Mouse (Mus musculus): ENCODE measurements at regions not wholly inside any gene's neighbourhood (a gene's known extent, or its start where the extent isn't known, plus 50 kb on each side); places are given as distances from the start of the nearest gene placed in this dataset.

DNA sequence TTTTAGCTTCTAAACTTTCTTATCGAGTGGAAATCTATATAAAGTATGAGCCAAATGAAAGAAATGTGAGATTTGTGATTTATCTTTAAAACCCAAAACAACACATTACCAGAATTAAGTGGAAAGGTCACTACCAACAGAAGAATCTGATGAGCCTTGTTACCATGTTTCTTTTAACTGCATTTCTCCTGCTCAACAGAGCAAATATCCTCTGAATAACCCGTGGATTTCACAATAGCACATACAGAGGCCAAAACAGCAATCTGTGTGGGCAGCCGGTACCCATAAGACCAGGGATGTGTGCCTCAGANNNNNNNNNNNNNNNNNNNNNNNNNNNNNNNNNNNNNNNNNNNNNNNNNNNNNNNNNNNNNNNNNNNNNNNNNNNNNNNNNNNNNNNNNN is 85.3 kb downstream of the 4930444P10Rik start:
- no peak for DNase-seq (ENCODE audit: low read depth, low spot score)

DNA sequence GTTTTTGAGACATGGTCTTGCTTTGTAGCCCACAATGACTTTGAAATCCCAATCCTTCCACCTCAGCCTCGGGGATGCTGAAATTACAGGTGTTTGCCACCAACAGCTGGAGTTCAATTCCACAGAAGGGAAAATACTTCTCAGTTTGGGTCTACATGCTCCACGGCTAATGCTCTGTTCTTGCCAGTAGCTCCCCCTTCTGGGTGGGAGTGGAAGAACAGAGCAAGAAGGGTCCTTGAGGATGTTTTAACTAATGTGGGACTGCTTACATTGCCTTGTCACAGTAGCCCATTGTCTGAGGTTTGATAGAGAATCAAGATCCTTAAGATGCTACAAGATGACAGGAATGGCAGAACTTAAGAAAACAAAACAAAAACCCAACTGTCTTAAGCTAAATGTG is 86.2 kb downstream of the 4930444P10Rik start:
- DNase-seq (ENCODE audit: low read depth, low spot score) = peak; percentile 55

DNA sequence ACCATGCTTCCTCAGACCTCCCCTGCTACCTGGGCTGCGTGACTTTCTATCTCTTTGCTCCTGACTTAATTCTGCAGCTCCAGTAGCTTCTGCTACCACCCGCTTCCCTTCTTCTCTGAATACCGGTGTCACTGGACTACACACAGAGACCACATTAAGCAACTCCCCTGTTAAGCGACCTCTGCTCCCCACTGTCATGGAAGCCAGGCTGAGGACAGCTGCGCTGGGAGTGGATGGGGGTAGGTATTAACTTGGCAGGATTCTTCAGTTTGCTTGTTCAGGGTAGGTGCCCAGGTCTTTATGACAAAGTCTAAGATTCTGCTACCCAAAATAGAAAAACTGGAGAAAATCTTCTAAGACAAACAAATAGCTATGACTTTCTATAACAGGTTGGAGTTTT is 96.0 kb downstream of the 4930444P10Rik start:
- no peak for DNase-seq (ENCODE audit: low read depth, low spot score)

DNA sequence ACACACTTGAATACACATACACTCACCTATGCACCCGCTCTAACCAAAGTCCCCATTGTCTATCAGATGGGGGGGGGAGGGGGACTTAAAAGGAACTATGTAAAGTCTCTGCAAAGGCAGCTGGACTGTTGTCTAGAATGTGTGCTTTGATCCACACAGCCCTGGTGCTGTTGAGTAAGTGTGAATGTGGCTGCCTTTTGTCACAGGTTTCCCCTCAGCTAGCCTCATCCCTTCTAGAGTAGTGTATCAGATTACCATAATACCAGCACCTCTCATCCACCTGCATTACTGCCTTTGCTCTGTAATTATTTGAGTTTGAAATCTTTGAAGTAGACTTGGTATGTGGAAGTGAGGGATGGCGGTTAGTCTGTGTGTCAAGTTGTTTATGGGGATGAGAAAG is 96.8 kb downstream of the 4930444P10Rik start:
- no peak for DNase-seq (ENCODE audit: low read depth, low spot score)

DNA sequence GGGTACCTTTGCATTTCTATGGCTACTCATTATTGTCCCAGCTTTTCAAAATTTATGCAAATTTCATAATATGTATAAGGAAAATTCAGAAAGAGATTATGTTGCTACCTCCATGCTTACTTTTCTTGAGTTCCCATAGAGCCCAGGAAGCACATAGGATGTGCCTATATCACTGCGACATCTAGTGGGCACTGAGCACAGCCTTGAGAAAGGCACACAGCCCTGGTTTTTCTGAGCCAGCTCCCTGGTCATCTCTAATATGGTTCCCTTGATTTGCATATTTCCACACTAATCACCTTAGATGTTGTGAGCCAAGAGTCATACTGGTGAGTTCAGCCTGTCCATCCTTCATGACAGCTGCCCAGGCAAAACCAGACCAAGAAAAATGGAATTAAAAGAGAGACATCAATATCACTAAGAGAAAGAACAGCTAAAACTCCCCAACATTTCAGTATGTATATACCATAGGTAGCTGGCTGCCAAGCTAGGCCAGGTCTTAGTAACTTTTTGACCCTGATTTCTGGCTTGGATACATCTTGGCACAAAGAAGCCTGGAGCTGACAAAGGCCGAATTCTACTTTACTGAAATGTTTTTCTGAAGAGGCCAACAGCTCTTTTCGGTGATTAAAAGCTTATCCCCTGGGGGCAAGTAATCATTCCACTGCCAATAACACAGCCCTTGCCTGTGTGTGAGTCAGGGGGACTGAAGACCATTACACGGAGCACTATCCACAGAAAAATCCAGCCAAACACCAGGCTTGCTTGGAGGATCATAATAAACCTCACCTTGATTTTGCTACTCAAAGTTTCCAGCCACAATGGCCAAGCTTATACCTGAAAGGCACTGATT is 99.3 kb downstream of the 4930444P10Rik start:
- peak; percentile 33 for DNase-seq (ENCODE audit: low read depth, low spot score)

DNA sequence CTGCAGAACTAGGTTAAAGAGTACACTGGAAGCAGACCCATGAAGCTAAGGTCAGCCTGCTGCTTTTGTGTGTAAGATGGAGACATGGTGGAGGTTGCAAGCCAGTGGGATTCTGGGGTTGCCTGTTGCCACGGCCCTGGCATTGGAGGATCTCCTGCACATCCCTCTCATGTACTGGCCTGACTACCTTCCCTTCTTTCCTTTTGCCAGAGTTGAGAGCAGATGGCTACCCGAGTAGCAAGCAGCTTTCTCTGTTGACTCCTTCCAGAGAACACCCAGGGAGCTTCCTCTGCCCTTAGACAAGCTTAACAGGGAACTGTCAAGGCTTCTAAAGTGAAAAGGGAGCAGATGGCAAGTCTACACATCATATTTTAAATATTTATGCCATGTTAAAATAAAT is 102.1 kb downstream of the 4930444P10Rik start:
- DNase-seq (ENCODE audit: low read depth, low spot score) = no peak

DNA sequence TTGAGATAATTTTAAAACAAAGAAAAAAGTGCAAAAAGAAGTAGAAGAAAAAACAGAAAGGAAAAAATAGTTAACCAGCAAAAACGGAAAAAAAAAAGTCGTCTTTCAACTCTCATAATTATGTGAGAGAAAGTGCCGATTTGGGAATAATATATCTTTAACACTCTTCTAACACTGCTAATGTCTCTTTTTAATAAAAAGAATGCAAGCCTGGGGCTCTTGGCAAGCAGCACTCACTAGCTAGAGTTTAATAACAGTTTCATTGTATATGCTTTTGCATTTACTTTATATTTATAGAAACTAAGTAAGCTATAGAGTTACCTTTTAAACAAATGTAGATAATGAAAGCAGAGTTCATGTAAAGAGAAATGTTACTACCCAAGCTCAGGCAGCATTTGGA is 107.5 kb downstream of the 4930444P10Rik start:
- DNase-seq (ENCODE audit: low read depth, low spot score) = no peak

DNA sequence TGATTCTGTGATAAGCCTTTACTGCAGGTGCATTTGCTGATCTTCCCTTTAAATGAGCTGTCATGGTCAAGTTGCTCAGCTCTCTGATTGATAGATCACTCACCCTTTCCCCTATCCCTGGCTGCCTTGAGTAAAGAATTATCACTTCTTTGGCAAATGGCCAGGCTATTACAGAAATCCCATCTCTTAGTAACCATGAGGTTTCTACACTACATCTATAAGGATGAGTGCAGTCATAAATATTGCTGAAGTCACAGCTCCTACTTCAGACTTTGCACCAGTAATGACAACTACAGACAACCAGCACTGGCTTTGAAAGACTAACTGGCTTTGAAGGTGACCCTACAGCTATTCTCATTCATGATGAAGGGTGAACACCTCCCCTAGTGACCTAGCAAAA is 113.8 kb downstream of the 4930444P10Rik start:
- DNase-seq (ENCODE audit: low read depth, low spot score) = no peak

DNA sequence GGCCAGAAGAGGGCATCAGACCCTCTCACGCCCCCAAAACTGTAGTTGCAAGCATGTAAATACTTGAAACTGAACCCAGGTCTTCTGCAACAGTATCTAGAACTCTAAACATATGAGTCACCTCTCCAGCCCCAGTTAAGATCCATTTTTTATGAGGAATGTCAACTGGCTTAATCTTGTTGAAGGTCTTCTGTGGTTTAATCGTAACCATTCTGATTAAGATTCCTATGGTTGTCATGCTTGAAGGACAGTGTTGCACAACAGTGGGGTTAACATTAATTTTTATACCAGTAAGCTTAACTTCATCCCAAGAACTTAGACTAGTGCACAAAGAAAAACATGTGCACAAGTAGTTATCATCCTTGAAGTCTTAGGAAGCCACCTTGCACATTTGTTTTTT is 133.5 kb downstream of the 4930444P10Rik start:
- no peak for DNase-seq (ENCODE audit: low read depth, low spot score)

DNA sequence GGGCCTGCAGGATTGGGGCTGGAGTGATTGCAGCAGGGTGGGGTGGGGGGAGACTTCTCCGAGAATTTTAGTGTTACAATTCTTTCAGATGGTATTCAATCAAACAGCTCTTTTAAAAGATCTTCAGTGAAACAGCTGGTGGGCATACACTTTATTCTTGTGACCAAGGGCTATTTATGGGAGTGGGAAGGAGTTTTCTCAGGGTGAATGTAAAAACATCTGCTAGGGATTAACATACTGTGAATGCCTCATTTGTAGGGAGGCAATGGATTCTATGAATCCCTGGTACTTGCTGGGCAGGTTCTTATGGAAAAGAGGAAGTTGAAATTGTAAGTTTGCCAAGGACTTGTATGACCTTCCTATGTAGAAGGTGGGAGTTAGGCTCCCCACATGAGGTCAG is 134.5 kb downstream of the 4930444P10Rik start:
- no peak for DNase-seq (ENCODE audit: low read depth, low spot score)

DNA sequence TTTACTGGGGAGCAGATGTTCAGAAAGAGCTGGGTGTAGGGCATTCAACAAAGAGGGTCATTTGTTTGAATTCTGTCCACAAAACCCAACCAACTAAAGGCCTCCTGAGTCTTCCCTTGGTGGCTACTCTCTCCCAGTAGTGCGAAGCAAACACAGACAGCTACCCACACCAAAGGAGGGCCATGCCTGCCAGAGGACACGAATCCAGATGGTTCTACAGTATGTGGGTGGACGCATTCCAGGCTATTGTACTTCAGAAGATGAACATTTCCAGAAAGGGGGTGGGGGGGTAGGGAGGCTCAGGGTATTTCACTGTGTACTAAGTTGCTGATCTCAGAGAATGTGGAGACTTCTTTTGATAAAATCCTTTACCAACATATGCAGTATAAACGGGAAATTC is 149.5 kb downstream of the 4930444P10Rik start:
- DNase-seq (ENCODE audit: low read depth, low spot score) = no peak

DNA sequence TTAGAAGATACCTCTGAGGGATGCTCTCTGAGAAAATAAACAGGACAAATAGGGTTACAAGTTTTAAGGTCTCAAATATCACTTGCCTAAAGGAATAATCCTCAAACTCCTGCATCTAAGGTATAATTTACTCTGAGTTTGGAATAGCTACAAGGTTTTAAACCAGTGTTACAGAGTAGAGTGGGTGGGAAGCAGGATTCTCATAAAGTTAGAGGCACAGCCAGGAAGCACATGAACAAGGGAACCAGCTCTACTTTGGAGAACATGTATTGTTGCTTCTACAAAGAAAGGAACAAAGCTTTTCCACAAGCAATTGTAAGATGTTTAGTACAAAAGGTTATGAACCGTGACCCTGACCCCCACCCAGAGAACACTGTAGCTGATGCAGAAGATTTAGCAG is 150.1 kb downstream of the 4930444P10Rik start:
- no peak for DNase-seq (ENCODE audit: low read depth, low spot score)
